Mouse (Mus musculus) stomach, embryonic 14.5 days (tissue): ENCODE data around the gene Zfp185. TPM values are rescaled to one million over a fixed set of nuclear protein-coding genes. Genes with fewer than 3 reads are reported as not detected.

ENCODE experiments used
- ATAC-seq: fragments of 200-750 bp; cut with Nextera tagmentation; 2 replicates; pipeline ENCODE4 v1.8.0; 2017; ENCODE audit warnings: low read depth, moderate TSS enrichment; ENCODE audit not compliant: insufficient number of reproducible peaks, insufficient read depth, low FRiP score
- H3K27ac ChIP-seq: fragments of 300-500 bp; sonication (generic); 2 replicates; pipeline ENCODE4 v1.5.1; 2014; ENCODE audit warnings: mild to moderate bottlenecking, low read length, moderate library complexity, mixed read lengths
- H3K27me3 ChIP-seq: fragments of 300-500 bp; sonication (generic); 2 replicates; pipeline ENCODE4 v1.6.1; 2014; ENCODE audit warnings: low read length, control low read depth, mixed read lengths; ENCODE audit not compliant: control insufficient read depth, insufficient read depth
- H3K36me3 ChIP-seq: fragments of 300-500 bp; sonication (generic); 2 replicates; pipeline ENCODE4 v1.6.1; 2014; ENCODE audit warnings: mild to moderate bottlenecking, control low read depth, low read length, moderate library complexity, mixed read lengths; ENCODE audit not compliant: control insufficient read depth, insufficient read depth
- H3K4me1 ChIP-seq: fragments of 300-500 bp; sonication (generic); 2 replicates; pipeline ENCODE4 v1.6.1; 2014; ENCODE audit warnings: low read length, control low read depth, mixed read lengths; ENCODE audit not compliant: control insufficient read depth, insufficient read depth
- H3K4me2 ChIP-seq: fragments of 300-500 bp; sonication (generic); replicated peaks from 2 replicates; pipeline ENCODE4 v1.6.1; 2014; ENCODE audit warnings: low read depth, low read length, control low read depth
- H3K4me3 ChIP-seq: fragments of 300-500 bp; sonication (generic); 2 replicates; pipeline ENCODE4 v1.5.1; 2014; ENCODE audit warnings: low read depth, low read length, control low read depth
- H3K9ac ChIP-seq: fragments of 300-500 bp; sonication (generic); replicated peaks from 2 replicates; pipeline ENCODE4 v1.6.1; 2014; ENCODE audit warnings: low read depth, mild to moderate bottlenecking, control low read depth, low read length, moderate library complexity, mixed read lengths
- H3K9me3 ChIP-seq: fragments of 300-500 bp; sonication (generic); 2 replicates; pipeline ENCODE4 v1.6.1; 2016; ENCODE audit warnings: low read depth, low read length, control low read depth; ENCODE audit not compliant: control insufficient read depth
- WGBS: fragments of 180-500 bp; shearing (Covaris S2); extraction: QIAGEN DNeasy Blood & Tissue Kit; methylation state at CpG from one replicate; pipeline ENCODE4 v1.1.7; 2014; 5-methylcytosine and 5-hydroxymethylcytosine counted together
- polyA plus RNA-seq: library from polyadenylated mRNA; unstranded; fragments of >200 nt; fragmentation: Nextera tagmentation; extraction: Ambion mirVana; gene quantifications from 2 replicates; pipeline ENCODE4 v1.2.1, GENCODE M21; 2014

Zfp185 gene
- polyA plus RNA-seq, 1 experiment from 2014 or later: 10.3 TPM

DNA sequence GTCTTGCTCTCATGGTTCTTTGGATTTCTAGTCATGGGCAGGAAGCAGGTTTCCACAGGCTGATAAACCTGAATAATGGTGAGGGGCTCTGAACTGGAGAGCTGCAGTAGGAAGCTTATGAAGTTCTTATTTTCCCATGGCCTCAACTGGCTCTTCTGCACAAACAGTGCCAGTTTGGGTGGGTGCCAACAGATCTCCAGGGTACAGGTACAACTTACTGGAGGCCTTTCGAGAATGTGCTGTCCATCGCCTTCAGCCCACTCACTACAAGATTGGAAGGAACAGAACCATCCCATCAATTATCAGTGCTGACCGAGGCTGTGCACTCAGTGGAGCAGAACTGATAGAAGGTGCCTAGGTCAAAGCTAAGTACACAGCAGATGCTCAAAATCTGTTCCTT is 1.3 kb downstream of the Zfp185 start:
- no peak overlapping the region for H3K4me2 ChIP-seq
- H3K4me3 ChIP-seq: no peak overlapping the region
- H3K4me1 ChIP-seq: no peaks in the 10 kb centered on the region
- no peaks in the 10 kb centered on the region for H3K9me3 ChIP-seq
- H3K9ac ChIP-seq: no peak overlapping the region
- H3K27ac ChIP-seq: no peak overlapping the region
- ATAC-seq: no peak
- H3K27me3 ChIP-seq: no peaks in the 10 kb centered on the region
- WGBS: 88% methylated on average over 3 of the region's 3 CpGs
- no peaks in the 10 kb centered on the region for H3K36me3 ChIP-seq

DNA sequence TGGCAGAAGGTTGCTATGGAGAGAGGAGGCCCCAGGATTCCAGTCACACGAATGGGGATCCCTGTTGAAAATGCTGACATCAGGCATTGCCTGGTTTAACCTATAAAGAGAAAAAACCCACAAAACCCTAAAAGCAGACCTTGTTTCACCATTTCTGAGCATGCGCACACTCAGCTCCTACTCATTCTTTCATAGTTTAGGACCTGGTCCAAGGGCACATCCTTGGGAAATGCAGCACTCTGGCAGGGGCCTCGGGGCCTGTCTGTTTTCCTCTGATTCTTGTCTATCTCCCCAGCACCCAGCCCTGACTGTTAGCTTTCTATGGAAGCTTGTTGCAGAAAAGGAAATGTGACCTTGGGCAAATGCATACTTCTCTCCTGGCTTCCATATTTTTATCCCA is 3.4 kb downstream of the Zfp185 start:
- Histone ChIP-seq H3K9ac (no peak overlapping the region), H3K9me3 (no peaks in the 10 kb centered on the region), H3K27me3 (no peaks in the 10 kb centered on the region), H3K4me3 (no peak overlapping the region), H3K36me3 (no peaks in the 10 kb centered on the region), H3K4me1 (no peaks in the 10 kb centered on the region), H3K27ac (no peak overlapping the region), H3K4me2 (no peak overlapping the region)
- ATAC-seq: no peak
- 72% methylated on average over 3 of the region's 3 CpGs for WGBS

DNA sequence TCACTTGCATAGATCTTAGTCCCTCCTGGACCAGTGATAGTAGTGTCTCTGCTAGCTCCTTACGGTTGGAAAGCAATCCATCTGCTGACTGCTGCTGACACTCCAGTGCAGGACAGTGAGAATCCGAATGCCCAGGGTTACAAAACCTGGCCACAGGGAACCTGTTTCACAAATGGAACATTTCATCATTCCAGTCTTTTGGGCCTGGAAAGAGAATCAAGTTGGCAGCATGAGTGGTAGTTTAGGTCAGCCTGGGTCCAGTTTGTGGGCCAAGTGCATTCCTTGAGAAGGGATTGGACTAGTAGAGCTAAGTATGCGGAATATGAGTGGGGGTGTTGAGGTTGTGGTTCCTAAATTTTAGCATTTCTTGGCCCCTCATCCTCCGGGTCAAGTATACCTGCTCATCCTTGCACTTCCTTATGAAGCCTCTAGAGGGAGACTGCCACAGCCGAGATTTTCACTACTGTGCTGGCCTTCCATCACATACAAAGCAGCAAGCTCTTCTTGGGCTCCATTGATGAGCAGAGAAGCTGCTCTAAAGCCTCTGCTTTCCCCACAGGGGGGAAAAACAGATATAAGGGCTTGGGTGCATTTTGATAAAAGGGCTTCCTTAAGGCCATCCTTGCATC is 5.3 kb downstream of the Zfp185 start:
- H3K4me1 ChIP-seq: no peaks in the 10 kb centered on the region
- H3K36me3 ChIP-seq: no peaks in the 10 kb centered on the region
- WGBS: 54% methylated on average over 5 of the region's 5 CpGs
- no peak overlapping the region for H3K9ac ChIP-seq
- no peak for ATAC-seq
- no peak overlapping the region for H3K4me2 ChIP-seq
- no peaks in the 10 kb centered on the region for H3K9me3 ChIP-seq
- no peak overlapping the region for H3K4me3 ChIP-seq
- no peaks in the 10 kb centered on the region for H3K27me3 ChIP-seq
- H3K27ac ChIP-seq: no peak overlapping the region

DNA sequence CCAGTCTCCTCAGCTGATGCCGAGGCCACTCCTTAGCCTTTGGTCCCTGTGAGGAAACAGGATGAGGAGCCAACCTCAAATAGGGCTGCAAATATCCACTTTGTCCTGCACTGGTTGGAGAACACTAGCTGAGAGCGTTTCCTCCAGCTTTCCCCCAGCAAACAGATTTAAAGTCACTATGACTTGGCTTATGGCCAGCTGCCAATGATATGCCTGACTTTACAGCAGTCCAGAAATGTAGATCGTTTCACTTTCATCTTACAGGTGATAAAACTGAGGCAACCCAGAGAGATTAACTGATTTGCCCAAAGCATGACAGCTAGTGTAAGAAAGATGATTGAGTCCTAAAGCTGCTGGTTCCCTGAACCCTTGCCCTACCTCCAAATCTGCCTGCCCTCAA is 8.4 kb downstream of the Zfp185 start:
- no peak overlapping the region for H3K27ac ChIP-seq
- WGBS: 68% methylated on average over 3 of the region's 3 CpGs
- no peak overlapping the region for H3K4me3 ChIP-seq
- H3K4me2 ChIP-seq: no peak overlapping the region
- ATAC-seq: no peak
- no peaks in the 10 kb centered on the region for H3K27me3 ChIP-seq
- H3K36me3 ChIP-seq: no peaks in the 10 kb centered on the region
- no peaks in the 10 kb centered on the region for H3K9me3 ChIP-seq
- no peaks in the 10 kb centered on the region for H3K4me1 ChIP-seq
- H3K9ac ChIP-seq: no peak overlapping the region

DNA sequence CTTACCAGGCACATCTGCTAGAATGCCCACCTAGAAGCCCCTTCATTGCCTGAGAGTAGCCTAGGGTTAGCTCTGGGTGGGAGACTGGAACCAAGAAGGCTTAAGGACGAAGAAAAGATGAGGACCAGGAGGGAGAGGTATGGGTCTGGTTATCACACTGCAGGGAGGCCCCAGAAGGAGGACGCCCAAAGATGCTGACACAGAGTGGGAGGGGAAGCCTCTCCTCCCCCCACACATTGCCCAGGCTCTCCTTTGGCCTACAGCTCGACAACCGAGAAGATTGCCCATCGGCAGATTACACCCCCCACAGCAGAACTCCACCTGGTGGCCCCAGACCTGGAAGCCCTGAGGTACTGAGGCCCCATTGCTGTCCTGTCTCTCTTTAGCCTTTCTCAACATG is 16.0 kb downstream of the Zfp185 start:
- Histone ChIP-seq H3K4me1 (no peaks in the 10 kb centered on the region), H3K27me3 (no peaks in the 10 kb centered on the region), H3K9me3 (no peaks in the 10 kb centered on the region), H3K9ac (no peak overlapping the region), H3K4me2 (no peak overlapping the region), H3K4me3 (no peak overlapping the region), H3K36me3 (no peaks in the 10 kb centered on the region), H3K27ac (no peak overlapping the region)
- WGBS: 86% methylated on average over 5 of the region's 5 CpGs
- no peak for ATAC-seq

DNA sequence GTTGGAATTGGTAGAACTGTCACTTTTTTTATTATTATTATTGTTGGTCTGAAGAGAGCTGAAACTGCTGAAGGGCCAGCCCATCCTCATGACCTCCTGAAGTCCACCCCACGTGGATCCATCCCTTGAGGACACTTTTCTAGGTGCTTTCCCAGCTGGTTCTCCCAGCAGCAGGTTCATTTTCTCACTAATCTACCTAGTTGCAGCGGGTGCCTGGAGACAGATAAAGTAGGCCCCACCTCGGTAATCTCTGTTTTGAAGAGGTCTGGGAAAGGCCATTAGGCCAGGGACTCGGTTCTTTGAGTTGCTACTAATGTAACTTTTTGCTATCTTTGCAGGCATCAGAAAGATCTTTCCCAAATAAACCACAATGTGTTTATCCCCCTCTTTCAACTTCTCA is 18.5 kb downstream of the Zfp185 start:
- H3K4me3 ChIP-seq: no peak overlapping the region
- H3K27ac ChIP-seq: no peak overlapping the region
- H3K9ac ChIP-seq: no peak overlapping the region
- ATAC-seq: no peak
- H3K9me3 ChIP-seq: no peaks in the 10 kb centered on the region
- H3K4me2 ChIP-seq: no peak overlapping the region
- WGBS: 53% methylated on average over 4 of the region's 4 CpGs
- H3K36me3 ChIP-seq: no peaks in the 10 kb centered on the region
- no peaks in the 10 kb centered on the region for H3K4me1 ChIP-seq
- no peaks in the 10 kb centered on the region for H3K27me3 ChIP-seq

DNA sequence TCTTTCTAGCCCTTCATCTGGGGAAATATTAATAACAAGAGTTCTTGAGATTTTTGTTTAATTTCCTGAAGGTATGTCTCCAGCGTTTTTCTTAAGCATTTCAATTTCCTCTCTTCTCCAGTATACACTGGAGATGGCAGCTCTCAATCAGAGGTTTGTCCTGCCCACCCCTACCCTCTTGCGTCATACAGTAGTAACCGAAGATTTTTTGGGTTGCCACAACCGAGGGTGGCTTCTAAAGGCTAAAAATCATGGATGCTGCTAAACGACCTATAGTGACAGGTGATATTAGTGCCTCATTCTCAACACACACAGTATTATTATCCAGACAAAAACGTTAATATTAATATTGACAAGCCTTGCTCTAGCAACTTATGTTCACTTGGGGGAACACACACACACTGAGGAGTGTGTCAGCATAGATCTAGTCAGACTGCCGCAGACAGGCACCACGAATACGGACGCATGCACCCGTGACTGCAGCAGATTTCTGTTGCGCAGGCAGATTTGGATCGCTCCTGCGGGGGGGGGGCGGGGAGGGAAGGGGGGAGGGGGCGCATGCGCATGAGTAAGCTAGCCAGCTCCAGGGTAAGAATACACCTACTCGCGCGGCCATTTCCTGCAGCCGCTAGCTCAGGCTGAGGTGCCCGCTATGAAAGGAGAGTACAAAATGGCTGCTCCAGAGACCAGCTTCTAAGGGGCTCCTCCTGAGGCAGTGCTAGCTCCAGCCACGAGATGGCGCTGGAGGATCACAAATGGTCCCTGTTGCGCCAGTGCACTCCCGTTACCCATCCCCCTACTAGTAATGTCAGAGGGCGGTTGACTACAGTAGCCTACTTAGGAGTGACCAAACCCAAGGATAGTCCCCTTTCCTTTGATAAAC is 20.7 kb downstream of the Zfp185 start:
- no peak overlapping the region for H3K9ac ChIP-seq
- no peaks in the 10 kb centered on the region for H3K36me3 ChIP-seq
- whole genome bisulfite sequencing: 21% methylated on average over 25 of the region's 27 CpGs
- H3K27me3 ChIP-seq: no peaks in the 10 kb centered on the region
- no peaks in the 10 kb centered on the region for H3K9me3 ChIP-seq
- no peaks in the 10 kb centered on the region for H3K4me1 ChIP-seq
- ATAC-seq: peak; percentile 99
- H3K4me3 ChIP-seq: peak overlapping the region; percentile 28
- no peak overlapping the region for H3K27ac ChIP-seq
- H3K4me2 ChIP-seq: peak overlapping the region; percentile 40

DNA sequence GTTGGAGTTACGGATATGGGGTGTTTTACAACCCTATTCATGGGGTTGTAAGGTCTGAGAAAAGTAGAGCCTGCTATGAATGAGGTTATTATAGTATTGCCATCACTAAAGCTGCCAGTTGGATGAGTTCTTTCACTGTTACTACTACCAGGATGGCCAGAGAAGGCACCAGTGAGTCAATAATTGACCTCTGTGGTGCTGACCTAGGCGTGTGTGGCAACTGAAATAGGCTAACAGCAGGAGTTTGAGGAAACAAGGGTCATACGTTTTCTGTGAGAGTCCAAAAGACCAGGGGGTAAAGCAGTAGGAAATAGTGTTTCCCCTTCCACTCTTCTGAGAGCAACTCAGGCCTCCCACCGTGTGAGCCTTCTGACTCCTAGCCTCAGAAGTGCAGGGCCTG is 25.7 kb downstream of the Zfp185 start:
- Histone ChIP-seq H3K4me2 (no peak overlapping the region), H3K36me3 (no peaks in the 10 kb centered on the region), H3K4me1 (no peaks in the 10 kb centered on the region), H3K9me3 (no peaks in the 10 kb centered on the region), H3K27me3 (no peaks in the 10 kb centered on the region), H3K27ac (no peak overlapping the region), H3K9ac (no peak overlapping the region), H3K4me3 (no peak overlapping the region)
- no peak for ATAC-seq
- 73% methylated on average over 4 of the region's 4 CpGs for WGBS
